8 mouse cellular contexts compared by ENCODE assay signal in the genomic region with DNA sequence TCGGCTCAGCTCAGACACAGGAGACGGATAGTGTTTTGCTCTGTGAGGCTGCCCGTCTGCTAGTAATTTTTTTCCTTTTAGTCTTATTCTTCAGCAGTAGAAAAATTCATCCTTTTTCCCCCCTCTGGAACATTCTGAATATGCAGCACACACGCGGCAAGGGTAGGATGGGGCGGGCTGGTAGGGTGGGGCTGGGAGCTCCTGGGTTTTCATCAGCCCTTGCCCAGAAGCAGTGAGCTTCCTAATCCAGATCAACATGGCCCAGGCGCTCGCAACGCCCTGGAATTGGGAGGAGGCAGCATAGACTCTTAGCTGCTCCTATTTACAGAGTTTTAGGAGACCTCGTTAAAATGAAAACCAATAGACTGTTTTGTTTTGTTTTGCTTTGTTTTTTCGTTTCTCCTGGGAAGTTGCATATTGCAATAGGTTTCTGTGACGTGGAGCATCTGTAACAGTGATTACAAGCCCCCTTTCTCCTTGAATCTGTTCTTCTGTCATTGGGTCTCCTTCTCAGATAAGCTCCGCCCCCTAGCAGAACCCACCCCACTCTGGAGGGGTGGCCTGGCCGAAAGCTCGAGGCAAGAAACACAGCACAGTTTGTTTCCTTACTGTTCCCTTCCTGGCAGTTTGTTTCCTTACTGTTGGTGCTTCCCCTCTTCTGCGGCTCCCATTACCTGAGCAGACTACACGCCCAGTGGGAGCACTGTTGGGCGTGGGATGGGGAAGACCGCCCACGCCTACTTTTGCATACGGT. TPM values are rescaled to one million over a fixed set of nuclear protein-coding genes. Genes with fewer than 3 reads are reported as not detected.
DNase-seq lines count a peak whose midpoint lies in the region; ATAC-seq lines count a peak whose summit lies in the region.

No protein-coding gene starts in this region.

- peak overlapping the region; percentile 32 for H3K4me2 ChIP-seq in liver, embryonic 13.5 days

- 46% methylated on average over 21 of the region's 21 CpGs for WGBS in heart, embryonic 10.5 days
- WGBS in liver, embryonic 13.5 days (ENCODE audit: insufficient replicate concordance): 41% methylated on average over 21 of the region's 21 CpGs

- DNase-seq in heart, embryonic 10.5 days (ENCODE audit: low spot score): no peak
- no peak for DNase-seq in heart, postnatal 4 days
- DNase-seq in right cerebral cortex, postnatal 4 days: peak; percentile 32
- no peak for DNase-seq in right cerebral cortex, postnatal 36 days (ENCODE audit: low spot score in 2 of 2)
- no peak for DNase-seq in liver, embryonic 13.5 days
- DNase-seq in thymus, postnatal 14 days: no peak
- no peak for DNase-seq in urinary bladder, postnatal 25 days (ENCODE audit: low spot score)
- DNase-seq in testis, postnatal 14 days (ENCODE audit: low spot score): no peak

- H3K9ac ChIP-seq in liver, embryonic 13.5 days: no peak overlapping the region

- no peaks in the 10 kb centered on the region for H3K27me3 ChIP-seq in heart, embryonic 10.5 days (ENCODE audit: insufficient read depth, poor library complexity, severe bottlenecking)
- no peaks in the 10 kb centered on the region for H3K27me3 ChIP-seq in liver, embryonic 13.5 days

- H3K4me1 ChIP-seq in heart, embryonic 10.5 days: peaks cover 12% of the 10 kb centered on the region; the same call in 1 of the 2 replicates
- H3K4me1 ChIP-seq in liver, embryonic 13.5 days (replicated peaks): no peaks in the 10 kb centered on the region

- ATAC-seq in liver, embryonic 13.5 days (ENCODE audit: low read depth): no peak

- peak overlapping the region; percentile 27; the same call in 1 of the 2 replicates for H3K4me3 ChIP-seq in heart, embryonic 10.5 days
- H3K4me3 ChIP-seq in liver, embryonic 13.5 days (replicated peaks): no peak overlapping the region

- no peaks in the 10 kb centered on the region for H3K9me3 ChIP-seq in heart, embryonic 10.5 days
- no peaks in the 10 kb centered on the region for H3K9me3 ChIP-seq in liver, embryonic 13.5 days (replicated peaks)

- H3K36me3 ChIP-seq in heart, embryonic 10.5 days: no peaks in the 10 kb centered on the region
- H3K36me3 ChIP-seq in liver, embryonic 13.5 days: no peaks in the 10 kb centered on the region

- H3K27ac ChIP-seq in heart, embryonic 10.5 days: no peak overlapping the region
- no peak overlapping the region for H3K27ac ChIP-seq in liver, embryonic 13.5 days

RNA-seq across cellular contexts. Expression of gene 1700001L19Rik, which starts 10.6 kb away (rescaled TPM):
- polyA plus RNA-seq in heart, embryonic 10.5 days (2016; fragmentation: Nextera tagmentation; extraction: Ambion mirVana): 0.28 and 0.39 TPM in 2 replicates
- total RNA-seq in heart, postnatal 4 days (2021): not detected
- not detected in 2 replicates for polyA plus RNA-seq in liver, embryonic 13.5 days (2015; fragmentation: Nextera tagmentation; extraction: Ambion mirVana)

RNA-seq across cellular contexts. Expression of gene Fastkd3, which starts 25.8 kb away (rescaled TPM):
- 30.3 and 32.9 TPM in 2 replicates for polyA plus RNA-seq in heart, embryonic 10.5 days (2016; fragmentation: Nextera tagmentation; extraction: Ambion mirVana)
- total RNA-seq in heart, postnatal 4 days (2021): 10 to 100 TPM; 10.2 to 12.3 TPM
- polyA plus RNA-seq in liver, embryonic 13.5 days (2015; fragmentation: Nextera tagmentation; extraction: Ambion mirVana): 16.4 and 16.7 TPM in 2 replicates

RNA-seq across cellular contexts. Expression of gene Mtrr, which starts 25.9 kb away (rescaled TPM):
- 28.9 and 32.1 TPM in 2 replicates for polyA plus RNA-seq in heart, embryonic 10.5 days (2016; fragmentation: Nextera tagmentation; extraction: Ambion mirVana)
- 10 to 100 TPM; 16.0 to 16.9 TPM for total RNA-seq in heart, postnatal 4 days (2021)
- polyA plus RNA-seq in liver, embryonic 13.5 days (2015; fragmentation: Nextera tagmentation; extraction: Ambion mirVana): 14.3 and 16.3 TPM in 2 replicates
